Mouse (Mus musculus) cerebellum, adult 2 months (tissue): Measurements from ENCODE around the gene H2-M10.3.
"Not testable (repeated sequence)": the region's sequence is repeated elsewhere in the genome, so short reads cannot be mapped to it uniquely, and the experiment has no call there.

Source experiments
- CTCF ChIP-seq: fragments of 200-500 bp; IDR thresholded peaks from 2 replicates; pipeline ENCODE4 v1.5.1; 2011; ENCODE audit warnings: low read depth, mild to moderate bottlenecking, control low read depth, low read length, moderate library complexity, borderline replicate concordance; ENCODE audit not compliant: insufficient read depth
- POLR2A ChIP-seq: fragments of 200-500 bp; IDR thresholded peaks from 2 replicates; pipeline ENCODE4 v1.6.1; 2011; ENCODE audit warnings: low read length, control low read depth, borderline replicate concordance; ENCODE audit not compliant: insufficient read depth

GRCm38 (mm10) chr17:36368317-36368716 lies at the start of gene H2-M10.3:
- TF ChIP-seq POLR2A, CTCF: not testable (repeated sequence)
